Mouse (Mus musculus) skeletal muscle tissue, postnatal 0 days (tissue): ENCODE results near the gene Plcb3. TPM values are rescaled to one million over a fixed set of nuclear protein-coding genes. Genes with fewer than 3 reads are reported as not detected.

Experiments
- polyA plus RNA-seq: library from polyadenylated mRNA; unstranded; fragments of >200 nt; fragmentation: Nextera tagmentation; extraction: Ambion mirVana; gene quantifications from 2 replicates; pipeline ENCODE4 v1.2.1, GENCODE M21; 2015

Gene Plcb3
- polyA plus RNA-seq, result 8.8 and 10.0 TPM in 2 replicates

DNA sequence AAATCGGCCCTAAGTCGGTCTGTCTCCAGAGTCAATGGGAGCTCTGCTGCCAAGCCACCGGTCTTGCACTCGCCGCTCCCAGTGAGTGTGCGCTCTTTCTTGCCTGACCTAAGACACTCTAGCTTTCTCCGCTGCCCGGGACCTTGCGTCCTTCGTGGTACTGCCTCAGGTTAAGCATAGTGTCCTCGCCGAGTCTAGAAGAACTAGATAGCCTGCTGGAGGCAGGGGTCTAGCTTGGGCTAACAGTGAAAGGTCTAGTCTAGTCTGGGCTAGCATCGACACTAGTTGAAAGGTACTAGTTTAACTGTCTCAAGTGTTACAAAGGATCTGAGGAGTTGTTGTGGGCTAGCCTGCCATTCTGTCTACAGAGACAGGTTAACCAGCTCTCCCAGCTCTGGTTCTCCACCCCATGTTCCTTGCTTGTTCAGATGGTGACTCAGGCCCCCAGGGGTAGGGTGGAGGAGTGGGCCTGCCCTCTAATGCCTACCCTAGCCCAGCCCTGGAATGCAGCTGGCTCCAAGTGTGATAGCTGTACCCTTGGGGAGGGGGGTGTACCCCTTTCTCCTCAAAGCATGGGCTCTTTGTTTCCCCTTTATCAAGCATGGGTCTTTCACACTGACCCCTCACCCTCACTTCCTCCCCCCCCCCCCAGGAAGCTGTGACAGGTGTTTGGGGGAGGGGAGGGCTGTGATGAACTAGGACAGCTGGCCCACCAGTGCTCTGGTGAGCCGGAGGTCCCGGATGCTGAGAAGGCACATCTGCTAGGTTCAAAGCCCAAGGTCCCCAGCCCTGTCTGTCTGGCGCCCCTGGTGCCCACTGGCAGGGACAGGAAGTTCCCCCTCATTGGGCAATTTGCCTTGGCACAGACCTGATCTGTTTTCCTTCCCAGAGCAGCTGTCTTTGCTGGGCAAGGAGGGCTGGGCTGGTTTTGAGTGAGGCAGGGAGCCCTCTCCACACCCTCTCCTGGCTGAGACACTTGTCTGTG is at the start of gene Plcb3:
Gene Plcb3, minus strand, starts transcription at position 934 of the 985 bp plus-strand sequence.

DNA sequence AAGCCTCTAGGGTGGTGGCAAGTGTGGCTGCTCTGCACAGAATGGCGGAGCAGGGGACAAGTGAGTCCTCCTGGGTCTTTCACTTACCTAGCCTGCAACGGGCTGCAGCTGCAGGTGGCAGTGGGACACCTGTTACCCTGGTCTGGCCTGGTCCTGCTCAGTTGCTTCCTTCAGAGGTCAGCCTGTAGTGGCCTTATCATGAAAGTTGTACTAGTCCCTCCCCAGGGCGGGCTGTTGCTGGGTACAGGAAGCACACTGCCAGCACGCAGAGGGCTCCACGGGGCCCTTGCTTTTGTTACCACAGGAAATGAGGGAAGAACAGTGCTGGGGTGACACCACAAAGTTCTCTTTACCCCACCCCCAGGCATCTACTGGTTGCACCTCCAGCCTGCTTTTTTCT is 42.9 kb upstream of the Plcb3 start, which contains the start of gene Fermt3:
Gene Fermt3, minus strand, starts transcription at position 279 of the 400 bp plus-strand sequence.

GRCm38 (mm10) chr19:6996006-6996405 is 19.7 kb upstream of the Plcb3 start, which contains the start of the genes Nudt22 and Trpt1:
TSS of gene Nudt22 (minus strand) at chr19:6996117.
TSS of gene Trpt1 (plus strand) at chr19:6996131.

GRCm38 (mm10) chr19:6992011-6992858 is 16.0 kb upstream of the Plcb3 start, which contains the start of gene Dnajc4:
TSS of gene Dnajc4 (minus strand) at chr19:6992572.

GRCm38 (mm10) chr19:6987061-6987903 is 11.0 kb upstream of the Plcb3 start, which contains the start of gene Vegfb:
TSS of gene Vegfb (minus strand) at chr19:6987651.

GRCm38 (mm10) chr19:6980381-6981093 is 4.3 kb upstream of the Plcb3 start, which contains the start of gene Fkbp2:
TSS of gene Fkbp2 (minus strand) at chr19:6980501.

DNA sequence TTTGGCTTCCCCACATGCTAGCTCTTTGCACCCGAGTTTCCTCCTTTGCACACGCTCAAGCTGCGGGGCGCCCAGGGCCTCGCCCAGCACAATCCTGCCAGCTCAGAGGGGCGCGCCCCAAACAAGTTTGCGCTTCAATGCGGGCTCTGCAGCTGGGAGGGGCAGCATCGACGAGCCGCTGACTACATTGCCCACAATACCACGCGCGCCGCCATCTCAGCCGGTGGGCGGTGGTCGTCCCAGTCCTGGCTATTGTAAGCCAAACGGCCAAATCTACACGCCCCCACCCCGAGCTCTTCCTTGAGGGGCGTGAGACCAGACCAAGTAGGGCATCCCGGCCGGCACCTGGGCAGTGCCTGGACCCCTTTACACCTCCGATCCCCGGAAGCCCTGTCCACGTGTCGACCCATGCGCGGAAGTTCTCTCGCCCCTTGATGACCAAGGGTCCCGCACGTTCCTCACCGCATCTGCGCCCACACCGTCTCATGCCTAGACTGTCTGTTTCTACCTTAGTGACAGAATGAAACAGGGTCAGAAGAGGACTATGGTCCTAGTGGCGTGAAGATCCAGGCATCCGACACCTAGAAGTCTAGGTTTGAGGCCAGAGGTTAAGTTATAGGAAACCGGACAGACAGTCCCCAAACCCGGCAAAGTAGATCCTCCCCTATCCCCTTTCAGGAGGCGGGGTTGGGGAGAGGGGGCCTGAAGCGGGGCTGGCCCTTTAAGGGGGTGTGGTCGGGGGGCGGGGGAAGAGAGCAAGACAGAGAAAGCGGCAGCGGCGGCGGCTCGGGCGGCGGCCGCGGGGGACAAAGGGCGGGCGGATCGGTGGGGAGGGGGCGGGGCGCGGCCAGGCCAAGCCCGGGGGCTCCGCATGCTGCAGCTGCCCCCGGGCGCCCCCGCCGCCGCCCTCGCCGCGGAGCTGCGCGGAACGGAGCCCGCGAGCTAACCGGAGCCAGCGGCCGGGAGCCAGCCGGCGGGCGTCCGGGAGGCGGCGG is 1.8 kb downstream of the Plcb3 start, which contains the start of gene Ppp1r14b:
Gene Ppp1r14b, plus strand, starts transcription at position 758 of the 995 bp plus-strand sequence.

GRCm38 (mm10) chr19:6942249-6942691 is 34.0 kb downstream of the Plcb3 start, which contains the start of gene Gpr137:
TSS of gene Gpr137 (minus strand) at chr19:6942480.

GRCm38 (mm10) chr19:6941372-6942248 is 34.7 kb downstream of the Plcb3 start, which contains the start of gene Bad:
TSS of gene Bad (plus strand) at chr19:6941861.

DNA sequence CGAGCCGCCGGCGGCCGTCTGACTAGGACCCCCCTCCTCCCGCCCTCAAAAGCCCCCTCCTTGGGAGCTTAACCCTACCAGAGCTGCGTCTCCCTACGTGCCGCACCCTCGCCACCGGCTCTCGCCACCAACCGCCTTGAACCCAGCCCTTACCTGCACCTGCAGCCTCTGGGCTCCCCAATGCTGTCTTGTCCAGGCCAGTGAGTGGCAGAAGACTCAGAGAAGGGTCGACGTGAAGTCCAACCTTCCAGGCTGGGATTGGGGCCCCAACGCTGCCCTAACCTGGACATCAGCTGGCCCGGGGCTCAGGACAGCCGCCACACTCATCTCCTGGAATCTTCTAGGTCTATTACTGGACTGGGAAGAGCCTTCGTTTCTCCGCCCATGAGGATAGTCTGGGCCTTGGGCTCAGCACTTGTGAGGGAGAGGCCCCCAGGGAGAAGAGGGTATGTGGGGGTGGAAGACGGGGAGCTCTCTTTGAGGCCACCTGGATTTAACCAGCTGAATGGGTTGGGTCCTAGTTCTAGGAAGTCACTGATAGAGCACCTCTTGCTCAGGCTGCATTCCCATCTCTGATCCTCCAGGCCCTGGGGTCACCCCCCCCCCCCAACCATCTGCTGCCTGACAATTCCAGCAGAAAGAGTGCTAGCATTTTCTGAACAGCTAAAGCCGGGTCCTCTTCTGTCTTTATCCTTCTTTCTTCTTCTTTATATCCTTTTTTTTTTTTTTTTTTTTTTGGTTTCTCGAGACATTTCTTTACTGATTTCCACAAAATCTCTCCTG is 41.9 kb downstream of the Plcb3 start, which contains the start of gene Kcnk4:
Gene Kcnk4, minus strand, starts transcription at position 321 of the 783 bp plus-strand sequence.

DNA sequence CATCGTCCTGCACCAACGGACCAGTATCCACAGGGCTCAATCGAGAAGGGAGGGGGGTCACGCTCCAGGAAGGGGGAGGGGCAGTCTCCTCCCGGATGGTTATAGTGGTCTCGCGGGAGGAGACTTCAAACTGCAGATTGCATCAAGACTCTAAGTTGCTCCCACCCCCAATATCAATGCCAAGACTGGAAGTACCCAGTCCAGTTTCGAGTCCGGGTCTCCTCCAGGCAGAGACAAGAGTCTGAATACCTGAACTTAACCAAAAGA is 51.0 kb downstream of the Plcb3 start, which contains the start of gene Catsperz:
Gene Catsperz, minus strand, starts transcription at position 74 of the 267 bp plus-strand sequence.

DNA sequence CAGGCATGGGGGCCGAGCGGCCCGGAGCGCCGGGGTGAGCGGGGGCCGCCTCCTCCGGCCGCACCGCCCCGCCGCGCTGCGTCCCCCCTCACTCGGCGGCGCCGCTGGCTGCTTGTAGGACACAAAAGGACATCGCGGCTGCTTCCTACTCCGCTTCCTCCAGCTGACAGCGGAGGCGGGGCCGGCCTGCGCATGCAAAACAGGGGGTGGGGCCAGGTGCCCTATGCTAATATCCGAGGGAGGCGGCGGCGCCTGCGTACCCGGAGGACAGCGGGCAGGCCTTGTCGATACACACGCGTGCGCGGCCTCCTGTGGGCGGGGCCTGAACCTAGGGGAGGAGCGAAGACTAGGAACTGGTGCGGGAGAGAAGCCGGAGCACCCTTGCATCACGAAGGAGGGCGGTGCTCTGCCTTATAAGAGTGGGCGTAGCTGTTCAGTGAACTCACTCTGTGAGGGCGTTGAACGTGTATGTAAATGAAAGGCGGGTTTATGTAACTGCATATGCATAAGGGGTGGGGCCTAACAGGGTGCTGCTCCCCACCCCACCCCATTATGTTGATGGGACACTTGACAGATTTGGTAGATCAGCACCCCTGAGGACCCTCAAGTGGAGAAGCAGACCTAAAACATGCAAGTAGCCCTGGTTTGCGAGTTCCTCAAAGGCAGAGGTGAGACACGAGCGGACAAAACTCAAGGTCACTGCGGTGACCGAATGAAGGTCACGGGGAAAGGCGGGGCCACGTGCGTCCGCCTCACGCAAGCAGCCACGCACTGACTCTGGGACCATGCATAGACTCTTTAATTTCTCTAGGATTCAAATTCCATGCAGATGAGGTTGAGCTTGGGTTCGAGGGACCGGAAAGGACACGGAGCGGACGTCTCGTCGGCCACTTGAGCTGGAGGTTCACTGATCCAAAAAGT is 54.4 kb downstream of the Plcb3 start, which contains the start of gene Esrra:
Gene Esrra, minus strand, starts transcription at position 167 of the 921 bp plus-strand sequence.

DNA sequence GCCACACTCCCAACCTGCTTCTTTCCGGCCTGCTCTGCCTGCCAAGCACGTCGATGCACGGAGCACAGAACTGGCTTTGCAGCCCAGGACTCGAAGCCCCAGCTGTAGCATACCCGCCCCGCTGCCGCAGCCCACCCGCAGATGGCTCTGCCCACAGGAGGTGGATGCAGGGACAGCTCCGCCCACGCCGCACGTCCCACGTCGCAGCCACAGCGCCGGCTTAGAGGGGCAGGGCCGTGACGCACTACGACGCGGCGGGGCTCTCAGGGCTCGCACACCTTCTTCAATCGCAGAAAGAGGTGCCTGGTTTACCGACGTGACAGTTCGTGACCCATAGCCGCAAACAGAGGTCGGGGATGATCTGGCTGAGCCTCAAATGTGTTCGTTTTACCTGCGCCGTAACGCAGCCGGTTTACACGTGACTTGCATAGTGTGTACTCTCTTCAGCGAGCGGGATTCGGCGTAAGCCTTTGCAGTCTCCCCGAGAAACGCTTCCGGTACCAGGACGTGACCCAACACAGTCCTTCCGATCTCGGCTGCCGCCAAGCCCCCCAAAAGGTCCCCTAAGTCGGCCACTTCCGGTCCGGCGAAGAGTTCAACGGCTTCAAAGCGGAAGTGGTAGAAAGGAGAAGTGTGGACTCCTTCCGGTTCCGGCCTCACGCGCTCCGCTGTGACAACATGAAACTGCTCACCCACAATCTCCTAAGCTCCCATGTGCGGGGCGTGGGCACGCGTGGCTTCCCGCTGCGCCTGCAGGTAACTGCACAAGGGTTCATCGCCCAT is 66.6 kb downstream of the Plcb3 start, which contains the start of the genes Trmt112 and Prdx5:
Gene Trmt112, plus strand, starts transcription at position 192 of the 783 bp plus-strand sequence.
Gene Prdx5, minus strand, starts transcription at position 600 of the 783 bp plus-strand sequence.

